Mouse (Mus musculus): ENCODE results near the gene Auts2. TPM values are rescaled to one million over a fixed set of nuclear protein-coding genes. Genes with fewer than 3 reads are reported as not detected.

Gene Auts2
- polyA plus RNA-seq, 1 experiment from 2014 or later, result 80.6 TPM

GRCm38 (mm10) chr5:131498865-131499264 lies 1044.3 kb downstream of the Auts2 start:
- H3K27ac ChIP-seq (replicated peaks), result no peak overlapping the region
- no peaks in the 10 kb centered on the region for H3K9me3 ChIP-seq
- no peak for ATAC-seq (ENCODE audit: low FRiP score, low read depth)
- no peak overlapping the region for H3K4me2 ChIP-seq (replicated peaks)
- WGBS, result 91% methylated on average over 4 of the region's 4 CpGs
- no peaks in the 10 kb centered on the region for H3K27me3 ChIP-seq
- H3K36me3 ChIP-seq, result no peaks in the 10 kb centered on the region
- no peak overlapping the region for H3K4me3 ChIP-seq
- H3K4me1 ChIP-seq, result peaks cover 10% of the 10 kb centered on the region; the same call in 1 of the 2 replicates
- H3K9ac ChIP-seq (replicated peaks), result no peak overlapping the region

GRCm38 (mm10) chr5:131496517-131497216 lies 1046.5 kb downstream of the Auts2 start:
- H3K36me3 ChIP-seq, result no peaks in the 10 kb centered on the region
- 0 out of 2 replicates have a peak, but pooled peaks have one; percentile 27 for ATAC-seq (ENCODE audit: low FRiP score, low read depth)
- no peak overlapping the region for H3K4me3 ChIP-seq
- no peak overlapping the region for H3K4me2 ChIP-seq (replicated peaks)
- H3K9ac ChIP-seq (replicated peaks), result no peak overlapping the region
- peaks cover 17% of the 10 kb centered on the region; the same call in 1 of the 2 replicates for H3K4me1 ChIP-seq
- H3K9me3 ChIP-seq, result no peaks in the 10 kb centered on the region
- no peak overlapping the region for H3K27ac ChIP-seq (replicated peaks)
- WGBS, result 93% methylated on average over 9 of the region's 10 CpGs
- H3K27me3 ChIP-seq, result no peaks in the 10 kb centered on the region

- WGBS, result 80% methylated on average over 5 of the region's 5 CpGs
- Histone ChIP-seq H3K4me2 (replicated peaks) (no peak overlapping the region), H3K9ac (replicated peaks) (no peak overlapping the region), H3K27me3 (no peaks in the 10 kb centered on the region), H3K4me1 (peaks cover 20% of the 10 kb centered on the region), H3K36me3 (no peaks in the 10 kb centered on the region), H3K4me3 (no peak overlapping the region), H3K9me3 (no peaks in the 10 kb centered on the region), H3K27ac (replicated peaks) (no peak overlapping the region)
- no peak for ATAC-seq (ENCODE audit: low FRiP score, low read depth)
Measured at GRCm38 (mm10) chr5:131494564-131494963, 1048.6 kb downstream of the Auts2 start.

- H3K9me3 ChIP-seq, result no peaks in the 10 kb centered on the region
- no peak for ATAC-seq (ENCODE audit: low FRiP score, low read depth)
- no peak overlapping the region for H3K9ac ChIP-seq (replicated peaks)
- H3K36me3 ChIP-seq, result no peaks in the 10 kb centered on the region
- no peaks in the 10 kb centered on the region for H3K27me3 ChIP-seq
- H3K4me2 ChIP-seq (replicated peaks), result no peak overlapping the region
- H3K4me1 ChIP-seq, result peaks cover 20% of the 10 kb centered on the region
- no peak overlapping the region for H3K4me3 ChIP-seq
- WGBS, result 85% methylated on average over 8 of the region's 8 CpGs
- H3K27ac ChIP-seq (replicated peaks), result no peak overlapping the region
Measured at GRCm38 (mm10) chr5:131492535-131492934, 1050.6 kb downstream of the Auts2 start.

- H3K4me3 ChIP-seq, result no peak overlapping the region
- ATAC-seq (ENCODE audit: low FRiP score, low read depth), result no peak
- H3K4me2 ChIP-seq (replicated peaks), result no peak overlapping the region
- peaks cover 20% of the 10 kb centered on the region for H3K4me1 ChIP-seq
- 76% methylated on average over 8 of the region's 8 CpGs for WGBS
- no peak overlapping the region for H3K9ac ChIP-seq (replicated peaks)
- no peaks in the 10 kb centered on the region for H3K27me3 ChIP-seq
- H3K9me3 ChIP-seq, result no peaks in the 10 kb centered on the region
- no peak overlapping the region for H3K27ac ChIP-seq (replicated peaks)
- H3K36me3 ChIP-seq, result no peaks in the 10 kb centered on the region
Measured at GRCm38 (mm10) chr5:131491843-131492242, 1051.3 kb downstream of the Auts2 start.

GRCm38 (mm10) chr5:131490811-131491210 lies 1052.3 kb downstream of the Auts2 start:
- WGBS, result 88% methylated on average over 2 of the region's 2 CpGs
- H3K36me3 ChIP-seq, result 0 out of 2 replicates have a peak, but pooled peaks cover 1% of the 10 kb centered on the region
- no peaks in the 10 kb centered on the region for H3K9me3 ChIP-seq

GRCm38 (mm10) chr5:131489846-131490245 lies 1053.3 kb downstream of the Auts2 start:
- 0 out of 2 replicates have a peak, but pooled peaks cover 6% of the 10 kb centered on the region for H3K36me3 ChIP-seq
- 95% methylated on average over 7 of the region's 7 CpGs for WGBS
- H3K4me3 ChIP-seq, result no peak overlapping the region
- H3K27me3 ChIP-seq, result no peaks in the 10 kb centered on the region
- H3K9ac ChIP-seq (replicated peaks), result no peak overlapping the region
- no peak for ATAC-seq (ENCODE audit: low FRiP score, low read depth)
- H3K9me3 ChIP-seq, result no peaks in the 10 kb centered on the region
- no peak overlapping the region for H3K4me2 ChIP-seq (replicated peaks)
- H3K4me1 ChIP-seq, result peaks cover 19% of the 10 kb centered on the region
- H3K27ac ChIP-seq (replicated peaks), result no peak overlapping the region

More at GRCm38 (mm10) chr5:131490811-131491210, 1052.3 kb downstream of the Auts2 start:
- ATAC-seq (ENCODE audit: low FRiP score, low read depth), result no peak
- Histone ChIP-seq H3K4me1 (peaks cover 20% of the 10 kb centered on the region), H3K4me2 (replicated peaks) (no peak overlapping the region), H3K27ac (replicated peaks) (no peak overlapping the region), H3K9ac (replicated peaks) (no peak overlapping the region), H3K4me3 (no peak overlapping the region), H3K27me3 (no peaks in the 10 kb centered on the region)

- no peak overlapping the region for H3K9ac ChIP-seq (replicated peaks)
- WGBS, result 96% methylated on average over 4 of the region's 4 CpGs
- H3K4me3 ChIP-seq, result no peak overlapping the region
- no peak for ATAC-seq (ENCODE audit: low FRiP score, low read depth)
- no peak overlapping the region for H3K27ac ChIP-seq (replicated peaks)
- no peaks in the 10 kb centered on the region for H3K9me3 ChIP-seq
- peaks cover 2% of the 10 kb centered on the region; the same call in 1 of the 2 replicates for H3K4me1 ChIP-seq
- H3K27me3 ChIP-seq, result no peaks in the 10 kb centered on the region
- H3K36me3 ChIP-seq, result 0 out of 2 replicates have a peak, but pooled peaks cover 6% of the 10 kb centered on the region
- no peak overlapping the region for H3K4me2 ChIP-seq (replicated peaks)
Measured at GRCm38 (mm10) chr5:131486527-131486926, 1056.6 kb downstream of the Auts2 start.

- Histone ChIP-seq H3K9me3 (peaks cover 7% of the 10 kb centered on the region), H3K27me3 (no peaks in the 10 kb centered on the region), H3K36me3 (peaks cover 77% of the 10 kb centered on the region), H3K27ac (replicated peaks) (no peak overlapping the region), H3K4me3 (no peak overlapping the region), H3K4me2 (replicated peaks) (no peak overlapping the region), H3K4me1 (no peaks in the 10 kb centered on the region), H3K9ac (replicated peaks) (no peak overlapping the region)
- no peak for ATAC-seq (ENCODE audit: low FRiP score, low read depth)
Measured at GRCm38 (mm10) chr5:131475278-131475677, 1067.9 kb downstream of the Auts2 start.

GRCm38 (mm10) chr5:131468609-131469008 lies 1074.5 kb downstream of the Auts2 start:
- WGBS, result 93% methylated on average over 4 of the region's 4 CpGs
- Histone ChIP-seq H3K4me1 (peaks cover 3% of the 10 kb centered on the region; the same call in 1 of the 2 replicates), H3K27ac (replicated peaks) (no peak overlapping the region), H3K9me3 (no peaks in the 10 kb centered on the region), H3K36me3 (peaks cover 94% of the 10 kb centered on the region), H3K4me3 (no peak overlapping the region), H3K27me3 (no peaks in the 10 kb centered on the region), H3K4me2 (replicated peaks) (no peak overlapping the region), H3K9ac (replicated peaks) (no peak overlapping the region)
- no peak for ATAC-seq (ENCODE audit: low FRiP score, low read depth)

- Histone ChIP-seq H3K36me3 (peaks cover 95% of the 10 kb centered on the region), H3K4me1 (peaks cover 10% of the 10 kb centered on the region; the same call in 1 of the 2 replicates), H3K27me3 (no peaks in the 10 kb centered on the region), H3K4me3 (no peak overlapping the region), H3K4me2 (replicated peaks) (no peak overlapping the region), H3K27ac (replicated peaks) (no peak overlapping the region), H3K9me3 (no peaks in the 10 kb centered on the region), H3K9ac (replicated peaks) (no peak overlapping the region)
- WGBS, result 94% methylated on average over 9 of the region's 9 CpGs
- ATAC-seq (ENCODE audit: low FRiP score, low read depth), result no peak
Measured at GRCm38 (mm10) chr5:131466131-131466530, 1077.0 kb downstream of the Auts2 start.

- Histone ChIP-seq H3K27ac (replicated peaks) (0 out of 2 replicates have a peak overlapping the region, but pooled peaks have one; percentile 42), H3K9ac (replicated peaks) (no peak overlapping the region), H3K4me2 (replicated peaks) (no peak overlapping the region), H3K27me3 (no peaks in the 10 kb centered on the region), H3K9me3 (no peaks in the 10 kb centered on the region), H3K4me3 (no peak overlapping the region), H3K4me1 (peaks cover 28% of the 10 kb centered on the region), H3K36me3 (peaks cover 98% of the 10 kb centered on the region)
- WGBS, result 81% methylated on average over 6 of the region's 6 CpGs
- ATAC-seq (ENCODE audit: low FRiP score, low read depth), result no peak
Measured at GRCm38 (mm10) chr5:131463402-131463801, 1079.7 kb downstream of the Auts2 start.
